Mouse (Mus musculus): Measurements from ENCODE around the gene Naa11. TPM values are rescaled to one million over a fixed set of nuclear protein-coding genes. Genes with fewer than 3 reads are reported as not detected.

The Naa11 gene
- polyA plus RNA-seq, 1 experiment from 2014 or later: not detected

DNA sequence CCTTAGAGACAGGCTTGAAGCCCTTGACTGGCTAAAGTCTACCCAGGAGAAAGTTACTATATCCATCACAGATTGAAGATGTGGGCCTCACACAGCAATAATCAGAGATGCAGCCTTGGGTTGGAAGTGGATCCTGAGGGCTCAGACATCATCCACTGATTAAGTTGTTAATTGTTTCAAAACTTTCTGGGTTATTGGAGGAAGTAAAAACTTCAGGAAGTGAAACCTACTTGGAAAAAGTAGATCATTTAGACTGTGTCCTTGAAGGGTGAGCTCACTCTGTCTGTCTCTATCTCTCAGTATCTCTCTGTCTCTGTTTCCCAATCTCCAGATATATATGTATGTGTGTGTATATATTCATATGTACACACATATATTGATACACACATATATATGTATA lies 47.0 kb downstream of the Naa11 start:
- no peaks in the 10 kb centered on the region for H3K27me3 ChIP-seq
- ATAC-seq (ENCODE audit: low read depth): no peak

DNA sequence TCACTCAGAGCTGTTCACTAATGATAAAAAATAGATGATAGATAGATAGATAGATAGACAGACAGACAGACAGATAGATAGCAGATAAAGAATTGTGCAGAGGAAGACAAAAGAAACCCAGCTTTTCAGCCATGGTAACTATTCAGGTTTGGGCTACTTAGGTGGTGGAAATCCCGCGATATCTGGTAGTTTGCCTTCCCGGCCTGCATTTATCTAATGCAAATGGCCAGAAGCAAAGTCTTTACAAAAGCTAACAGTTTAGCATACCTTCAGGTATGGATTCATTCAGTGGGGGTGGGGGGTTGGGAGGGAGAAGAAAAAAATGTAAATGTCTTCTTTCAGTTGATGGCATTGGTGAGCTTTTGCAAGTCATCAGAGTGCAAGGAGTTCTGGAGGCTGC lies 48.0 kb downstream of the Naa11 start:
- ATAC-seq (ENCODE audit: low read depth): no peak
- whole genome bisulfite sequencing (ENCODE audit: insufficient replicate concordance): 72% methylated on average over 3 of the region's 3 CpGs
- no peak for DNase-seq
- no peak overlapping the region for H3K9ac ChIP-seq
- H3K4me2 ChIP-seq: no peak overlapping the region
- H3K36me3 ChIP-seq: no peaks in the 10 kb centered on the region
- no peaks in the 10 kb centered on the region for H3K27me3 ChIP-seq
- no peak overlapping the region for H3K27ac ChIP-seq
- no peak overlapping the region for H3K4me3 ChIP-seq (replicated peaks)
- no peaks in the 10 kb centered on the region for H3K9me3 ChIP-seq (replicated peaks)
- no peaks in the 10 kb centered on the region for H3K4me1 ChIP-seq (replicated peaks)

More for the DNA sequence above, 47.0 kb downstream of the Naa11 start:
- H3K36me3 ChIP-seq: no peaks in the 10 kb centered on the region
- no peak overlapping the region for H3K4me2 ChIP-seq
- DNase-seq: no peak
- H3K4me1 ChIP-seq (replicated peaks): no peaks in the 10 kb centered on the region
- H3K27ac ChIP-seq: no peak overlapping the region
- no peak overlapping the region for H3K4me3 ChIP-seq (replicated peaks)
- no peak overlapping the region for H3K9ac ChIP-seq
- no peaks in the 10 kb centered on the region for H3K9me3 ChIP-seq (replicated peaks)

DNA sequence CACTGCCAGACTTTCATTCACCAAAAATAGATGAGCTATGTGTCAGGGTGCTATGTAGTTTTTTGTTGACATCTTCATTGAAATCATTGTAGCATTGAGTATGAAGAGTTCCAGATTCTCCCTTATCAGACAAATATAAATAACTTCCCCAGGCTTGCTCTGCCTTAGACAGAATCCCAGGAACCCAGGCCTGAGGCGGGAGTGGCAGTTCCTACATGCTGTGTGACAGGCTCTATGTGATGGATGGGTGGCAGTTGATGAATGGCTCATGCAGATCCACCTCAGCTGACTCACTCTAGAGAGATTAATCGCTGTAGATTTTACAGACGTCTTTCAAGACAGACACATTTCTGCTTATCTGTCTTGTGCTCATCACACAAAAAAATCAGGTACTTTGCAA lies 57.4 kb downstream of the Naa11 start:
- ATAC-seq (ENCODE audit: low read depth) (no peak), DNase-seq (no peak)
- Histone ChIP-seq H3K27ac (no peak overlapping the region), H3K9ac (no peak overlapping the region), H3K27me3 (no peaks in the 10 kb centered on the region), H3K36me3 (no peaks in the 10 kb centered on the region), H3K4me1 (replicated peaks) (no peaks in the 10 kb centered on the region), H3K4me2 (no peak overlapping the region), H3K4me3 (replicated peaks) (no peak overlapping the region), H3K9me3 (replicated peaks) (no peaks in the 10 kb centered on the region)
- 35% methylated on average over 3 of the region's 3 CpGs for WGBS (ENCODE audit: insufficient replicate concordance)

Other genes starting within 250 kb of the Naa11 start
- not detected in 2 replicates for gene Gk2, start 64.6 kb upstream of the Naa11 start, polyA plus RNA-seq (2015; fragmentation: Nextera tagmentation; extraction: Ambion mirVana)

Measured in liver, embryonic 13.5 days (tissue).